Mouse (Mus musculus) stomach, postnatal 0 days (tissue): ENCODE data around the gene Eps8l2.

Source experiments
- CTCF ChIP-seq: IDR thresholded peaks from 2 replicates; pipeline ENCODE4 v1.5.1; 2016; ENCODE audit warnings: antibody characterized with exemption, low read depth, mild to moderate bottlenecking, moderate library complexity
- EP300 ChIP-seq: optimal IDR thresholded peaks from 2 replicates; pipeline ENCODE3; 2016; ENCODE audit warnings: antibody characterized with exemption

- TF ChIP-seq EP300 = no peak
- TF ChIP-seq CTCF = no peak
These were observed 18.3 kb downstream of the Eps8l2 start for GRCm38 (mm10) chr7:141356971-141357370.
